Mouse (Mus musculus) liver, embryonic 16.5 days (tissue): ENCODE measurements at regions not wholly inside any gene's neighbourhood (a gene's known extent, or its start where the extent isn't known, plus 50 kb on each side); places are given as distances from the start of the nearest gene placed in this dataset.

ENCODE experiments used
- ATAC-seq: fragments of 200-750 bp; cut with Nextera tagmentation; 2 replicates; pipeline ENCODE4 v1.8.0; 2017; ENCODE audit warnings: low read depth, mild to moderate bottlenecking, moderate number of reproducible peaks, moderate library complexity
- H3K27ac ChIP-seq: fragments of 300-500 bp; sonication (generic); 2 replicates; pipeline ENCODE4 v1.5.1; 2014; ENCODE audit warnings: mild to moderate bottlenecking, low read length
- H3K27me3 ChIP-seq: fragments of 300-500 bp; sonication (generic); 2 replicates; pipeline ENCODE4 v1.6.1; 2014; ENCODE audit warnings: low read depth, low read length, mixed read lengths; ENCODE audit not compliant: control insufficient read depth, insufficient read depth
- H3K36me3 ChIP-seq: fragments of 300-500 bp; sonication (generic); 2 replicates; pipeline ENCODE4 v1.6.1; 2014; ENCODE audit warnings: mild to moderate bottlenecking; ENCODE audit not compliant: control insufficient read depth, insufficient read depth
- H3K4me1 ChIP-seq: fragments of 300-500 bp; sonication (generic); 2 replicates; pipeline ENCODE4 v1.6.1; 2014; ENCODE audit warnings: low read depth, low read length, mixed read lengths; ENCODE audit not compliant: control insufficient read depth
- H3K4me2 ChIP-seq: fragments of 300-500 bp; sonication (generic); 2 replicates; pipeline ENCODE4 v1.6.1; 2014; ENCODE audit warnings: low read depth, low read length, mixed read lengths
- H3K4me3 ChIP-seq: fragments of 300-500 bp; sonication (generic); 2 replicates; pipeline ENCODE4 v1.5.1; 2014; ENCODE audit warnings: low read depth, mild to moderate bottlenecking, low read length
- H3K9ac ChIP-seq: fragments of 300-500 bp; sonication (generic); 2 replicates; pipeline ENCODE4 v1.6.1; 2014; ENCODE audit warnings: low read depth, low read length
- H3K9me3 ChIP-seq: fragments of 300-500 bp; sonication (generic); replicated peaks from 2 replicates; pipeline ENCODE4 v1.6.1; 2016; ENCODE audit warnings: low read length; ENCODE audit not compliant: control insufficient read depth
- WGBS: fragments of 180-500 bp; shearing (Covaris S2); extraction: QIAGEN DNeasy Blood & Tissue Kit; methylation state at CpG from one replicate; pipeline ENCODE4 v1.1.7; 2014; ENCODE audit not compliant: insufficient replicate concordance; 5-methylcytosine and 5-hydroxymethylcytosine counted together

DNA sequence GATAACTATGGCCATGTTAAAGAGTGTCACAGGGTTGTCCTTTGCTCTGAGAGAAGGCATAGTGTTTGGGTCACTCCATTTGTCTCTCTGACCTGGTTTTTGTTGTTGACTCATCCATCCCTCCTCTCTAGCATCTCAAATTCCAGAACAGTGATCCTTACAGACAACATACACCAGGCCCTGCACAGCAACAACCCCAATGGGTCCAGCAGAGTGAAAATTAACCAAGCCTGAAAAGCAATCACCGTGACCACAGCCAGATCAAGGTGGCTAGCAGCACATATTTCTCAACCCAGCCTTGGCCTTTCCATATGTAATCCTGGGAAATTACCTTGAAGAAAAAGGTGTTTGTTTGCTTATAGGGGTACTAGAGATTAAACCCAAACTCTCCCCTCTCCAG lies 162.0 kb upstream of the Plekha5 start:
- Histone ChIP-seq H3K4me2 (no peak overlapping the region), H3K36me3 (no peaks in the 10 kb centered on the region), H3K9ac (no peak overlapping the region), H3K9me3 (no peaks in the 10 kb centered on the region), H3K4me1 (no peaks in the 10 kb centered on the region), H3K4me3 (no peak overlapping the region), H3K27ac (no peak overlapping the region), H3K27me3 (no peaks in the 10 kb centered on the region)
- ATAC-seq, result no peak
- WGBS, result 65% methylated on average over 1 of the region's 1 CpGs

DNA sequence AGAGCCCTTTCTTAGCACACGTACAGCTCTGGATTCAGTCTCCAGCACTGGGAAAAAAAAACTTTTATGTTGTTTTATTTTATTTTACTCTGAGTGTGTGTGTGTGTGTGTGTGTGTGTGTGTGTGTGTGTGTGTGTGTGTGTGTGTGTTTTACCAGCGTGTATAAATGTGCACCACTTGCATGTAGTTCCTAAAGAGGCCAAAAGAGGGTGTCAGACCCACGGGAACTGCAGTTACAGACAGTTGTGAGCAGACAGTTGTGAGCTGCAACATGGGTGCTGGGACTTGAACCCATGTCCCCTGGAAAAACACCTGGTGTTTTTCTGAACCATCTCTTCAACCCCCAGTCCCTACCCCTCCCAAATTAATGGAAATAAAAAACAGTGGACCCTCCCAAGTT lies 165.1 kb upstream of the Plekha5 start:
- no peaks in the 10 kb centered on the region for H3K9me3 ChIP-seq
- WGBS, result 51% methylated on average over 3 of the region's 3 CpGs
- H3K9ac ChIP-seq, result no peak overlapping the region
- no peak for ATAC-seq
- no peaks in the 10 kb centered on the region for H3K36me3 ChIP-seq
- H3K4me3 ChIP-seq, result no peak overlapping the region
- H3K27me3 ChIP-seq, result no peaks in the 10 kb centered on the region
- H3K4me2 ChIP-seq, result no peak overlapping the region
- H3K27ac ChIP-seq, result no peak overlapping the region
- no peaks in the 10 kb centered on the region for H3K4me1 ChIP-seq

DNA sequence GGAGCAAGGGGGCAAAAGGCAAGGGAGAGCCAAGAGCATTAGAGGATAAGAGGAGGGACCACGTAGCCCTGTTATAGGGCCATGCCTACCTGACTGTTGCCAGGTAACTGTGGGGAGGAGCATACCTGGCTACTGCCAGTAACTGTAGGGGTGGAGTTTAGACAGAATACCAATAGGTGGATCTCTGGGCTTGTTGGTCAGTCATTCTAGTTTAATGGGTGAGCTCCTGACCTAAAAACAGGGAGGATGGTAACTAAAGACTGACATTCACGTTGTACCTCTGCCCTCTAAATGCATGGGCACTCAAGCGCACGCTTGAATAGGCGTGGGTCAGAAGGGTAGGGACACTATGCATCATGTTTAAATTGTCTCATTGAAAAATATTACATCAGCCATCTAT lies 165.8 kb upstream of the Plekha5 start:
- H3K27ac ChIP-seq, result no peak overlapping the region
- no peaks in the 10 kb centered on the region for H3K36me3 ChIP-seq
- H3K9ac ChIP-seq, result no peak overlapping the region
- no peaks in the 10 kb centered on the region for H3K9me3 ChIP-seq
- no peaks in the 10 kb centered on the region for H3K4me1 ChIP-seq
- H3K4me2 ChIP-seq, result no peak overlapping the region
- no peak overlapping the region for H3K4me3 ChIP-seq
- WGBS, result 75% methylated on average over 5 of the region's 5 CpGs
- H3K27me3 ChIP-seq, result no peaks in the 10 kb centered on the region
- no peak for ATAC-seq

DNA sequence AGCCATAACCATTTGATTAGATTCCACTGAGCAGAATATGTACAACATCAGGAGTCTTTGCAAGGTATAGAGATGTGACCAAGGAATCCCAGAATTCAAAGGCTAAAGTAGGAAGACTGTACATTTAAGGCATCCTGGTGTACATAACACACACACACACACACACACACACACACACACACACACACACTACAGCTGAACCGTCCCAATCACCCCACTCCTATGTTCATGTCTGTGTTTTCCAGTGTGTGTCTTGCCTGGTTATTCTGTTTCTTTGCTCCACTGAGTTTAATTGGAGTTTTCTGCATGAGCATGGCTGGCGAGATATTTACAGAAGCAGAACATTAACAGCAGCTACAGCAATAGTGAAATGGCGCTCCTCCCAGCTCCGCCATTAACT lies 172.3 kb upstream of the Plekha5 start:
- H3K4me1 ChIP-seq, result no peaks in the 10 kb centered on the region
- no peak for ATAC-seq
- WGBS, result 65% methylated on average over 4 of the region's 4 CpGs
- H3K27ac ChIP-seq, result no peak overlapping the region
- no peaks in the 10 kb centered on the region for H3K36me3 ChIP-seq
- no peaks in the 10 kb centered on the region for H3K27me3 ChIP-seq
- H3K4me2 ChIP-seq, result no peak overlapping the region
- no peak overlapping the region for H3K4me3 ChIP-seq
- H3K9me3 ChIP-seq, result no peaks in the 10 kb centered on the region
- no peak overlapping the region for H3K9ac ChIP-seq

DNA sequence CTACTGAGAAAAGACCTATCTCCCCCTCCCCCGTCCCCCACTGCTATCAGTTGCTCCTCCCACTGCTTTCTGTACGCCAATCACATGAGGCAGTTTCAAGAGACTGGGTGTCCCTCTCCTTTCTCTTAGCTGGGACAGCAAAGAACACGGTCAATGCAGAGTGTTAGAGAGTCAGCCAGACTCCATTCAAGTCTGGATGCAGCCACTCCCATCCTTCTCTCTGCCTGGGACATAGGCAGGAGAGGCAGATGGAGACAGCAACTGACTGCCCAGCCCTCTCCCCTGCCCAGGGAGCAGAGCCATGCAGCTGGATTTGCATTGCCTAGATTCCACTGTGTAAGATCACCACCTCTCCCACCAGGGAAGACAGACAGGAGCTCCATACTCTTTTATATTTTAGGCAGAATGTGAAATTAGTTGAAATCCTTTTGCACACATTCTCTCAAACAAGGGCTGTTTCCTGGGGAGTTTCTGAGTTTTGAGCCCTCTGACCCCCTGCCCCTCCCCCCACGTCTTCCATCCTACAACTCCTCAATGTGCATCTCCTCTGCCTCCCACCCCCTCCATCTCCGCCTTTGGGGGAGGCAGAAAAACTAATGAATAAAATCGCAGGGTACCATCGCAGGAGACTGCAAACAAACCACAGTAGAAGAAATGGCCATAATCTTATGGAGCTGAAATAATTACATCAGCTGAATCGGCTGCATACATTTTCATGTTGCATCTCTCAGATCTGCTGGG lies 180.3 kb upstream of the Plekha5 start:
- Histone ChIP-seq H3K9ac (no peak overlapping the region), H3K4me1 (no peaks in the 10 kb centered on the region), H3K4me2 (no peak overlapping the region), H3K36me3 (no peaks in the 10 kb centered on the region), H3K9me3 (no peaks in the 10 kb centered on the region), H3K4me3 (no peak overlapping the region), H3K27me3 (no peaks in the 10 kb centered on the region), H3K27ac (no peak overlapping the region)
- 42% methylated on average over 8 of the region's 8 CpGs for WGBS
- ATAC-seq, result no peak

DNA sequence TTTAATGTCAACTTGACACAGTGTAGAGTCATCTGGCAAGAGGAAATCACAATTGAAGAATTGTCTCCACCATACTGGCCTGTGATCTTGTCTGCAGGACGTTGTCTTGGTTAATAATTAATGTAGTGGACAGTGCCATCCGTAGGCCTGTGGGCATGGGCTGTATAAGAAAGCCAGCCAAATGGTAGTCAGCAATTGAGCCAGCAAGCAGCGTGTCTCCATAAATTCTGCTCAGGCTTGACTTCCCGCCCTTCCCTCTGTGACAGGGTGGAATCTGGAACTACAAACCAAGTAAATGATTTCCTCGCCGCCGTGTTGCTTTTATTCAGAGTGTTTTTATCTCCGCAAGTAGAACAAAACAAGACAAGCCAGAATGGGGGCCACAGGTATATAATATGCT lies 184.5 kb upstream of the Plekha5 start:
- H3K9me3 ChIP-seq, result no peaks in the 10 kb centered on the region
- 70% methylated on average over 8 of the region's 8 CpGs for WGBS
- H3K4me2 ChIP-seq, result no peak overlapping the region
- H3K4me1 ChIP-seq, result no peaks in the 10 kb centered on the region
- H3K27me3 ChIP-seq, result no peaks in the 10 kb centered on the region
- H3K9ac ChIP-seq, result no peak overlapping the region
- no peak overlapping the region for H3K27ac ChIP-seq
- no peak for ATAC-seq
- no peak overlapping the region for H3K4me3 ChIP-seq
- H3K36me3 ChIP-seq, result no peaks in the 10 kb centered on the region

DNA sequence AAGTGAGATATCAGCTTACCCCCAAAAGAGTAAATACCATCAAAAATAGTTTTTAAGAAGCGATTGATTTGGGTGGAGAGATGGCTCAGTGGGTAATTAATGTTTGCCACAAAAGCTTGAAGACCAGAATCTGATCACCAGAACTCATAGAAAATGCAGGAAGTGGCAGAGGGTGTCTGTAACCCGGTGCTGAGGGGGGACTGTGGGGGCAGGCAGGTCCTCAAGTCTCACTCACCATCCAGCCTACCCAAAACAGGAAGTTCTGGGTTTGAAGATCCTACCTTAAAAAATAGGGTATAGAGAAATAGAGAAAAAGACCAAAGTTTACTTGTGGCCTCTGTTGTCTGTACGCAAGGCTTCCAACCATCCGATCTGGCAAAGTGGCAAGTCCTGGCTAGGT lies 190.3 kb upstream of the Plcz1 start:
- Histone ChIP-seq H3K27ac (no peak overlapping the region), H3K9me3 (no peaks in the 10 kb centered on the region), H3K27me3 (no peaks in the 10 kb centered on the region), H3K9ac (no peak overlapping the region), H3K36me3 (no peaks in the 10 kb centered on the region), H3K4me2 (no peak overlapping the region), H3K4me1 (no peaks in the 10 kb centered on the region), H3K4me3 (no peak overlapping the region)
- ATAC-seq, result no peak
- WGBS, result 49% methylated on average over 4 of the region's 4 CpGs

DNA sequence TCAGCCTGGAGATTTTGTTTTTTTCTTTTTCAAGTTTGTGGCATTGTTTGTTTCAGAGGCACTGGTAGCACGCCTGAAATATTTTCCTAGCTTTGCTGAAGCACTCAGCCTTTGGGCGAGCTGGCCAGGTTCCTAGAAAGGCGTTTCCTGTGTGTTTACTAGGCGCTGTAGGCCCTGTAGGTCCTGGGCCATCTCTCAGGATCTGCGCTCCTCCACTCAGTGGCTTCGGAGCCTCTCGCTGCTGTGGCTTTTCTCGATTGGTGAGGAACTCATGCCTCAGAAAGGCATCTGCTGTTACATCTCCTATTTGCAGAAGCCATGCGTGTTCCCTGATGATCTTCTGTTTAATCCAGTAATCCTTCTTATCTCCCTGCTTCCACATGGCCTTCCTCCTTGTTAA lies 188.0 kb upstream of the Plcz1 start:
- ATAC-seq, result no peak
- no peaks in the 10 kb centered on the region for H3K36me3 ChIP-seq
- no peaks in the 10 kb centered on the region for H3K9me3 ChIP-seq
- H3K27me3 ChIP-seq, result no peaks in the 10 kb centered on the region
- 47% methylated on average over 9 of the region's 9 CpGs for WGBS
- no peak overlapping the region for H3K27ac ChIP-seq
- no peak overlapping the region for H3K9ac ChIP-seq
- H3K4me2 ChIP-seq, result no peak overlapping the region
- H3K4me1 ChIP-seq, result no peaks in the 10 kb centered on the region
- no peak overlapping the region for H3K4me3 ChIP-seq

DNA sequence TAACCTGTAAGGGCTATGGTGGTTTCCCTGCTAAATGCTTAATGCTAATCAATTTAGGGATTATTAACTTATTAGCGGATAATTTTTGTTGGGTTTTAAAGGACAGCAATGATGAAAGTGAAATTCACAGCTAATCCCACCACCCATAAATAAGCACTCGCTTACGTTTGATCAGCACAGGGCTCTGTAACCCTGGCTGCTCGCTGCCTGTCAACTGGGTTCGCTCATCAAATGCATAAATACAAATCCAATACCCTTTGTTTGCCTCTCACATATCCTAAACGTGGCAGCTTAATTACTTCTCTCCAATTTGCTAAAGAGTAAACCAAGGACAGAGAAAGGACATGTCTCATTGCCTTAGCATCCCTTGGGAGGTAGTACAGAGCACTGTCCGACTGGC lies 187.5 kb upstream of the Plcz1 start:
- WGBS, result 60% methylated on average over 7 of the region's 7 CpGs
- Histone ChIP-seq H3K36me3 (no peaks in the 10 kb centered on the region), H3K4me3 (no peak overlapping the region), H3K4me1 (no peaks in the 10 kb centered on the region), H3K9me3 (no peaks in the 10 kb centered on the region), H3K27ac (no peak overlapping the region), H3K27me3 (no peaks in the 10 kb centered on the region), H3K4me2 (no peak overlapping the region), H3K9ac (no peak overlapping the region)
- ATAC-seq, result no peak
